Comparison of ENCODE assay signal across 8 mouse cellular contexts in genomic region chr17:3326903-3327279, GRCm38 (mm10). TPM values are rescaled to one million over a fixed set of nuclear protein-coding genes. Genes with fewer than 3 reads are reported as not detected.
DNase-seq lines count a peak whose midpoint lies in the region; ATAC-seq and TF ChIP-seq lines count a peak whose summit lies in the region.

No protein-coding gene starts in this region.

- H3K9ac ChIP-seq in embryonic facial prominence, embryonic 14.5 days (ENCODE audit: low read depth, low read length): peak overlapping the region; percentile 76
- peak overlapping the region; percentile 75 for H3K9ac ChIP-seq in limb, embryonic 12.5 days (replicated peaks)

- peaks cover 3% of the 10 kb centered on the region; the same call in 1 of the 2 replicates for H3K4me1 ChIP-seq in lung, adult 2 months (ENCODE audit: control insufficient read depth, insufficient read depth, low read length)
- H3K4me1 ChIP-seq in embryonic facial prominence, embryonic 14.5 days (ENCODE audit: control insufficient read depth, insufficient read depth, low read length): peaks cover 26% of the 10 kb centered on the region
- H3K4me1 ChIP-seq in limb, embryonic 12.5 days (replicated peaks): peaks cover 25% of the 10 kb centered on the region
- peaks cover 10% of the 10 kb centered on the region; the same call in 1 of the 2 replicates for H3K4me1 ChIP-seq in olfactory bulb, adult 2 months (ENCODE audit: control insufficient read depth, insufficient read depth, low read length)

- TF ChIP-seq CTCF in lung, adult 2 months (IDR thresholded peaks at IDR 0.05; ENCODE audit: insufficient read depth, low read length): no peak
- TF ChIP-seq CTCF in olfactory bulb, adult 2 months (IDR thresholded peaks at IDR 0.05; ENCODE audit: insufficient read depth, low read depth, low read length): no peak

- H3K9me3 ChIP-seq in embryonic facial prominence, embryonic 14.5 days (ENCODE audit: control insufficient read depth, low read length): no peaks in the 10 kb centered on the region
- no peaks in the 10 kb centered on the region for H3K9me3 ChIP-seq in limb, embryonic 12.5 days

- H3K4me2 ChIP-seq in embryonic facial prominence, embryonic 14.5 days (ENCODE audit: low read depth, low read length): peak overlapping the region; percentile 87
- H3K4me2 ChIP-seq in limb, embryonic 12.5 days: peak overlapping the region; percentile 85

- peak overlapping the region; percentile 84 for H3K27ac ChIP-seq in embryonic facial prominence, embryonic 14.5 days (replicated peaks; ENCODE audit: low read depth, low read length)
- 0 out of 2 replicates have a peak overlapping the region, but pooled peaks have one; percentile 62 for H3K27ac ChIP-seq in limb, embryonic 12.5 days
- no peak overlapping the region for H3K27ac ChIP-seq in olfactory bulb, adult 2 months (ENCODE audit: insufficient read depth, low read depth, low read length)

- H3K4me3 ChIP-seq in lung, adult 2 months (replicated peaks; ENCODE audit: extremely low read depth, low read depth, low read length): peak overlapping the region; percentile 40
- peak overlapping the region; percentile 73 for H3K4me3 ChIP-seq in embryonic facial prominence, embryonic 14.5 days (ENCODE audit: low read depth, low read length)
- peak overlapping the region; percentile 67 for H3K4me3 ChIP-seq in limb, embryonic 12.5 days (replicated peaks)
- peak overlapping the region; percentile 35 for H3K4me3 ChIP-seq in olfactory bulb, adult 2 months (ENCODE audit: insufficient read depth, low read depth, low read length)

- WGBS in lung, adult 2 months: 1% methylated on average over 25 of the region's 25 CpGs
- 1% methylated on average over 24 of the region's 25 CpGs for WGBS in embryonic facial prominence, embryonic 14.5 days
- WGBS in limb, embryonic 12.5 days: under 1% methylated on average over 25 of the region's 25 CpGs
- under 1% methylated on average over 25 of the region's 25 CpGs for WGBS in olfactory bulb, adult 2 months

- H3K27me3 ChIP-seq in embryonic facial prominence, embryonic 14.5 days (replicated peaks; ENCODE audit: control insufficient read depth, insufficient read depth, low read length): no peaks in the 10 kb centered on the region
- H3K27me3 ChIP-seq in limb, embryonic 12.5 days: peaks cover 15% of the 10 kb centered on the region

- 0 out of 2 replicates have a peak, but pooled peaks have one; percentile 12 for ATAC-seq in embryonic facial prominence, embryonic 14.5 days (ENCODE audit: low read depth)
- ATAC-seq in limb, embryonic 12.5 days (ENCODE audit: insufficient number of reproducible peaks, insufficient read depth, low FRiP score, low TSS enrichment, low read depth): no peak

- TF ChIP-seq POLR2A in lung, adult 2 months (IDR thresholded peaks at IDR 0.05; ENCODE audit: borderline replicate concordance, extremely low read depth, low read depth, low read length): no peak
- no peak for TF ChIP-seq POLR2A in olfactory bulb, adult 2 months (IDR thresholded peaks at IDR 0.05; ENCODE audit: insufficient read depth, low read depth, low read length)

- no peak for DNase-seq in lung, adult 2 months
- DNase-seq in lung, postnatal 25 days (ENCODE audit: low spot score): no peak
- no peak for DNase-seq in embryonic facial prominence, embryonic 14.5 days (ENCODE audit: low spot score)
- no peak for DNase-seq in gastrocnemius, postnatal 36 days
- DNase-seq in cerebellum, adult 9-10 months: no peak
- DNase-seq in frontal cortex, postnatal 36 days (ENCODE audit: low spot score in 2 of 2): no peak

- intact Hi-C loops in gastrocnemius, postnatal 36 days (cut with DNase I): no loop called here

- no peaks in the 10 kb centered on the region for H3K36me3 ChIP-seq in embryonic facial prominence, embryonic 14.5 days (ENCODE audit: control insufficient read depth, insufficient read depth, low read length)
- H3K36me3 ChIP-seq in limb, embryonic 12.5 days: no peaks in the 10 kb centered on the region

RNA-seq across cellular contexts. Expression of gene Tiam2, which starts 0.5 kb away (rescaled TPM):
- polyA plus RNA-seq in lung, adult 2 months (2012; rRNA removed): 0.80 and 1.3 TPM in 2 replicates
- polyA plus RNA-seq in embryonic facial prominence, embryonic 14.5 days (2014; fragmentation: Nextera tagmentation; extraction: Ambion mirVana): 19.3 and 19.9 TPM in 2 replicates
- polyA plus RNA-seq in limb, embryonic 12.5 days (2016; fragmentation: Nextera tagmentation; extraction: Ambion mirVana): 19.4 and 20.6 TPM in 2 replicates
- 254 TPM in 1 of 2 replicates, not detected in the other for polyA plus RNA-seq in olfactory bulb, adult 2 months (2012; ENCODE audit: insufficient read depth, insufficient read length, low replicate concordance, missing spikeins)
- total RNA-seq in gastrocnemius, postnatal 36 days (2021): 1 to 10 TPM; 3.0 TPM
